Mouse (Mus musculus): ENCODE results near the gene Pdzk1ip1.

Gene Pdzk1ip1

GRCm38 (mm10) chr4:115075204-115075915, 13.1 kb upstream of the Pdzk1ip1 start:
- peak; percentile 84 for DNase-seq (ENCODE audit: low read depth)

GRCm38 (mm10) chr4:115078892-115079820, 9.4 kb upstream of the Pdzk1ip1 start:
- DNase-seq (ENCODE audit: low read depth): no peak

- DNase-seq (ENCODE audit: low read depth): no peak
Observed at GRCm38 (mm10) chr4:115079821-115080349, 8.6 kb upstream of the Pdzk1ip1 start.

- no peak for DNase-seq (ENCODE audit: low read depth)
Observed at GRCm38 (mm10) chr4:115083031-115083430, 5.5 kb upstream of the Pdzk1ip1 start.

- peak; percentile 75 for DNase-seq (ENCODE audit: low read depth)
Observed at GRCm38 (mm10) chr4:115085522-115086095, 2.9 kb upstream of the Pdzk1ip1 start.

GRCm38 (mm10) chr4:115086257-115086656, 2.3 kb upstream of the Pdzk1ip1 start:
- no peak for DNase-seq (ENCODE audit: low read depth)

- peak; percentile 77 for DNase-seq (ENCODE audit: low read depth)
Observed at GRCm38 (mm10) chr4:115086763-115087415, 1.6 kb upstream of the Pdzk1ip1 start.

- DNase-seq (ENCODE audit: low read depth): no peak
Observed at GRCm38 (mm10) chr4:115090592-115090991, 2.1 kb downstream of the Pdzk1ip1 start.

- no peak for DNase-seq (ENCODE audit: low read depth)
Observed at GRCm38 (mm10) chr4:115091806-115092205, 3.3 kb downstream of the Pdzk1ip1 start.

- no peak for DNase-seq (ENCODE audit: low read depth)
Observed at GRCm38 (mm10) chr4:115093331-115093864, 4.9 kb downstream of the Pdzk1ip1 start.

GRCm38 (mm10) chr4:115094056-115094455, 5.5 kb downstream of the Pdzk1ip1 start:
- no peak for DNase-seq (ENCODE audit: low read depth)

- DNase-seq (ENCODE audit: low read depth): peak; percentile 92
Observed at GRCm38 (mm10) chr4:115095671-115096434, 7.3 kb downstream of the Pdzk1ip1 start.

- DNase-seq (ENCODE audit: low read depth): peak; percentile 62
Observed at GRCm38 (mm10) chr4:115096435-115097145, 8.1 kb downstream of the Pdzk1ip1 start.

- DNase-seq (ENCODE audit: low read depth): peak; percentile 62
Observed at GRCm38 (mm10) chr4:115097146-115097496, 8.6 kb downstream of the Pdzk1ip1 start.

GRCm38 (mm10) chr4:115101682-115102081, 13.2 kb downstream of the Pdzk1ip1 start:
- peak; percentile 72 for DNase-seq (ENCODE audit: low read depth)

GRCm38 (mm10) chr4:115103510-115103909, 15.0 kb downstream of the Pdzk1ip1 start:
- DNase-seq (ENCODE audit: low read depth): peak; percentile 86

GRCm38 (mm10) chr4:115111167-115111566, 22.7 kb downstream of the Pdzk1ip1 start:
- DNase-seq (ENCODE audit: low read depth): no peak

- no peak for DNase-seq (ENCODE audit: low read depth)
Observed at GRCm38 (mm10) chr4:115113266-115113665, 24.8 kb downstream of the Pdzk1ip1 start.

- peak; percentile 38 for DNase-seq (ENCODE audit: low read depth)
Observed at GRCm38 (mm10) chr4:115119642-115120041, 31.1 kb downstream of the Pdzk1ip1 start.

- DNase-seq (ENCODE audit: low read depth): peak; percentile 27
Observed at GRCm38 (mm10) chr4:115121162-115121561, 32.7 kb downstream of the Pdzk1ip1 start.
